Mouse (Mus musculus) hindbrain, embryonic 16.5 days (tissue): Measurements from ENCODE around the gene Bspry. TPM values are rescaled to one million over a fixed set of nuclear protein-coding genes. Genes with fewer than 3 reads are reported as not detected.

Experiments
- ATAC-seq: fragments of 200-750 bp; cut with Nextera tagmentation; 2 replicates; pipeline ENCODE4 v1.8.0; 2017; ENCODE audit warnings: moderate TSS enrichment, moderate library complexity
- H3K27ac ChIP-seq: fragments of 300-500 bp; sonication (generic); 2 replicates; pipeline ENCODE4 v1.5.1; 2014; ENCODE audit warnings: low read depth, mild to moderate bottlenecking, control low read depth, low read length, moderate library complexity
- H3K27me3 ChIP-seq: fragments of 300-500 bp; sonication (generic); replicated peaks from 2 replicates; pipeline ENCODE4 v1.6.1; 2014; ENCODE audit warnings: low read length; ENCODE audit not compliant: control insufficient read depth, insufficient read depth
- H3K36me3 ChIP-seq: fragments of 300-500 bp; sonication (generic); 2 replicates; pipeline ENCODE4 v1.6.1; 2014; ENCODE audit warnings: mild to moderate bottlenecking, low read length, moderate library complexity, mixed read lengths; ENCODE audit not compliant: control insufficient read depth, insufficient read depth
- H3K4me1 ChIP-seq: fragments of 300-500 bp; sonication (generic); 2 replicates; pipeline ENCODE4 v1.6.1; 2014; ENCODE audit warnings: low read depth, low read length; ENCODE audit not compliant: control insufficient read depth, insufficient read depth
- H3K4me2 ChIP-seq: fragments of 300-500 bp; sonication (generic); 2 replicates; pipeline ENCODE4 v1.6.1; 2014; ENCODE audit warnings: mild to moderate bottlenecking, low read length, control low read depth, moderate library complexity
- H3K4me3 ChIP-seq: fragments of 300-500 bp; sonication (generic); 2 replicates; pipeline ENCODE4 v1.5.1; 2014; ENCODE audit warnings: mild to moderate bottlenecking, low read length, control low read depth, moderate library complexity
- H3K9ac ChIP-seq: fragments of 300-500 bp; sonication (generic); 2 replicates; pipeline ENCODE4 v1.6.1; 2014; ENCODE audit warnings: low read depth, mild to moderate bottlenecking, control low read depth, low read length, moderate library complexity
- H3K9me3 ChIP-seq: fragments of 300-500 bp; sonication (generic); 2 replicates; pipeline ENCODE4 v1.6.1; 2014; ENCODE audit warnings: mild to moderate bottlenecking, low read length, moderate library complexity; ENCODE audit not compliant: control insufficient read depth
- WGBS: fragments of 180-500 bp; shearing (Covaris S2); extraction: QIAGEN DNeasy Blood & Tissue Kit; methylation state at CpG from one replicate; pipeline ENCODE4 v1.1.7; 2014; 5-methylcytosine and 5-hydroxymethylcytosine counted together
- polyA plus RNA-seq: library from polyadenylated mRNA; unstranded; fragments of >200 nt; fragmentation: Nextera tagmentation; extraction: Ambion mirVana; gene quantifications from 2 replicates; pipeline ENCODE4 v1.2.1, GENCODE M21; 2015

Gene Bspry
- polyA plus RNA-seq, 1 experiment from 2014 or later, result 0.63 TPM

DNA sequence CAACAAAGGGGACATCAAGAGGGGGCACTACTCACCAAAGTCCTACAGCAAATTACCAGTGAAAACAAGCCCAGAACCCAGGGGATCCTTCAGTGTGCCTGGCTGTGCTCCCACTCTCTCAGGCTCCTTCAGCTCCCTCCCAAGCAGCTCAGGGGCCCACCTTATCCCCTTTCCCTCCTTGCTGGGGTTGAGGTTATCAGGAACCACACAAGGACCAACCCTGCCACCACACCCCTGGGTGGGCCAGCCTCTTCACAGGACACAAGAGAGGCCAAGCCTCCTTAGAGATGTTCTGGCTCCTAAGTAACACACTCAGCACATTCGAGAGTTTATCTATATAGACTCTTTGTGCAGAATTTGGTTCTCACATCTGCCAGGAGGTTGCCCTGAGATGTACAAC is 36.7 kb downstream of the Bspry start:
- Histone ChIP-seq H3K27ac (no peak overlapping the region; the same call in 1 of the 2 replicates), H3K4me2 (no peak overlapping the region), H3K27me3 (no peaks in the 10 kb centered on the region), H3K36me3 (peaks cover 11% of the 10 kb centered on the region), H3K4me1 (peaks cover 12% of the 10 kb centered on the region), H3K9me3 (no peaks in the 10 kb centered on the region), H3K9ac (peak overlapping the region; percentile 8; the same call in 1 of the 2 replicates), H3K4me3 (no peak overlapping the region)
- ATAC-seq, result no peak
- 81% methylated on average over 1 of the region's 1 CpGs for WGBS

DNA sequence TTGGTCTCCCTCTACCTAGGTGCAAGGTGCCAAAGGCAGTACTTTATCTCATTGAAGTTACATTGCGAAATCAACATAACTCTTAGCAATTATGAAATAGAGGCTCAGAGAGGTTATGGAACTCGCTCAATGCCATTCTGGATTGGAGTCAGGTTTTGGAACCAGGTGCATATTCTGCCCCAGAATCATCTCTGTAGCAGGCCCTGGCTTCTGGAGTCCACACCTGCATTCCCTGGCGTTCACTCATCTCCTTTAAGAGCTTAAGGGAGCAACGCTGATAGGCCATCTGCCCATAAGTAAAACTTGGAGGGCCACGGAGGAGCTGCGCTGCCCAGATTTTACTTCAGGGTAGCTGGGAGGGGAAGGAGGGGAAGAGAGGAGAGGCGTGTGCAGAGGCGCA is 37.2 kb downstream of the Bspry start:
- 90% methylated on average over 8 of the region's 8 CpGs for WGBS
- peaks cover 12% of the 10 kb centered on the region for H3K4me1 ChIP-seq
- no peak overlapping the region for H3K4me3 ChIP-seq
- H3K36me3 ChIP-seq, result peaks cover 6% of the 10 kb centered on the region
- H3K9ac ChIP-seq, result no peak overlapping the region
- H3K27ac ChIP-seq, result no peak overlapping the region
- no peak overlapping the region for H3K4me2 ChIP-seq
- no peaks in the 10 kb centered on the region for H3K9me3 ChIP-seq
- H3K27me3 ChIP-seq, result no peaks in the 10 kb centered on the region
- ATAC-seq, result no peak

DNA sequence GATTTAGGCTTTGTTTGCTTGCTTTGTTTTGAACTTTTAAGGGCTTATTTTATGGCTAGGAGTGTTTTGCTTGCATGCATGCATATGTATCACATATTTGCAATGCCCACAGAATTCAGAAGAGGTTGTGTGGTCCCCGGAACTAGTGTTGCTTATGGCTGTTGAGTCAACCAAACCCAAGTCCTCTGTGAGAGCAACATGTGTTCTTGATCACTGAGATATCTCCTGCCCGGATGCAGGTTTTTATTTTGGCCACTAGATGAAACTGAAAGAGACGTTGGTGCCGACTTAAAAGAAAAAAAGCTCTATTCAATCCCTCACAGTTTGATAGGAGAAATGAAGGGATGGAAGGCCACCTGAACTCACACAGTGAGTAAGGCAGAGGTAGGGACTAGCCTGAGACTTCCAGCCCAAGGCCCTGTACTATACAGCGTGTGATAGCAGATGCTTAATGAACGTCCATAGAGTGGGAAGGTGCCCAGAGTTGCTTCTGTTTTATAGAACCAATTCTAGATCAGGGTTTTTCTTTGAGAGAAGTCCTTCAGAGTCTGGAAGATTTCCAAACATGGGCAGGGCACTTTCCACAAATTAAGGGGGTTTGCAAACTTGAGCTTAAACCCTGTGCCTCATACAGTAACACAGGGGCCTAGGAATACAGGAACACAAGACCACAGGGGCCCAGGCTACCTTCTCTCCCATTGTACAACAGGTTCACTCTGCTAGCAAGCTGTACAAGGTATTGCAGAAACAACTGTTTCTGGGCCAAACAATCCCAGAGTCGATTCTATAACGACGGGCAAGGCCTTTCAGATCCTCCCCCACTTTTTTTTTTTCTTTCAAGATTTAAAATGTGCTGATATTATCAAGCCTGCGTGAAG is 37.9 kb downstream of the Bspry start:
- no peak overlapping the region for H3K4me2 ChIP-seq
- H3K9me3 ChIP-seq, result no peaks in the 10 kb centered on the region
- no peaks in the 10 kb centered on the region; the same call in 1 of the 2 replicates for H3K36me3 ChIP-seq
- no peak overlapping the region for H3K4me3 ChIP-seq
- H3K27ac ChIP-seq, result no peak overlapping the region
- H3K4me1 ChIP-seq, result peaks cover 12% of the 10 kb centered on the region
- ATAC-seq, result no peak
- WGBS, result 83% methylated on average over 10 of the region's 10 CpGs
- no peak overlapping the region for H3K9ac ChIP-seq
- H3K27me3 ChIP-seq, result no peaks in the 10 kb centered on the region

DNA sequence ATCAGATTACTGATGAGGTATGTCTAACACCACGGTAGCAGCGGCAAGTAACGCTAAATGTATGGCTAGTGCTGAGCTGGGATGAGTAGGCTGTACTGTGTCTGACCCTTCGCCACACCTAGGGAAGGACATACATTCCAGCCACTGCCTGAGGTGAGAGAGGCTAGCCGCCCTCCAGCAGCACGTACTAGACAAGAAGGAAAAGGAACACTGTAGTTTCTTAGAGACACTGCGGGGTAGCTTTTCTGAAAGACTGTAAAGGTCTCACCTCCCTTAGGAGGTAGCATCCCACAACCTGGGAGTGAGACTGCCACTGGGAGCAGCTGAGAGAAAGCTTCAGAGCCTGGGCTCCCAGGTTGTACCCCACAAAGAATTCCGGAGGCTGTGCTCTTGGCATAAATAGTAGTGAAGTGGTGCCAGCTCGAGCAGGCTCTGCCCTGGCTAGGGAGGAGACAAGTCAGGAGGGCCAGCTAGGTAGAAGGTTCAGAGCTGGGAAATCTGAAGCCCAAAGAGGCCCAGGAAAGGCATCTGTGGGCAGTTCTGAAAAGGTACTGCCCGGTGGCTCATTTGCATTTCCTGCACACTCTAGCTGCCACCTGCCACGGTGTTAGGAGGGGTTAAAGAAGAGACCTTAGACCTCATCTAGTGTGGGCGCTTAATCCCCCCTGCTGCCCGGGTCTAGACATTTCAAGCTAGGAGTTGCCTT is 38.7 kb downstream of the Bspry start:
- 55% methylated on average over 13 of the region's 13 CpGs for WGBS
- no peaks in the 10 kb centered on the region for H3K27me3 ChIP-seq
- H3K36me3 ChIP-seq, result no peaks in the 10 kb centered on the region; the same call in 1 of the 2 replicates
- ATAC-seq, result no peak
- peak overlapping the region; percentile 86 for H3K9ac ChIP-seq
- H3K9me3 ChIP-seq, result no peaks in the 10 kb centered on the region
- H3K4me2 ChIP-seq, result peak overlapping the region; percentile 66
- H3K4me3 ChIP-seq, result peak overlapping the region; percentile 87
- H3K27ac ChIP-seq, result peak overlapping the region; percentile 77
- peaks cover 12% of the 10 kb centered on the region for H3K4me1 ChIP-seq

DNA sequence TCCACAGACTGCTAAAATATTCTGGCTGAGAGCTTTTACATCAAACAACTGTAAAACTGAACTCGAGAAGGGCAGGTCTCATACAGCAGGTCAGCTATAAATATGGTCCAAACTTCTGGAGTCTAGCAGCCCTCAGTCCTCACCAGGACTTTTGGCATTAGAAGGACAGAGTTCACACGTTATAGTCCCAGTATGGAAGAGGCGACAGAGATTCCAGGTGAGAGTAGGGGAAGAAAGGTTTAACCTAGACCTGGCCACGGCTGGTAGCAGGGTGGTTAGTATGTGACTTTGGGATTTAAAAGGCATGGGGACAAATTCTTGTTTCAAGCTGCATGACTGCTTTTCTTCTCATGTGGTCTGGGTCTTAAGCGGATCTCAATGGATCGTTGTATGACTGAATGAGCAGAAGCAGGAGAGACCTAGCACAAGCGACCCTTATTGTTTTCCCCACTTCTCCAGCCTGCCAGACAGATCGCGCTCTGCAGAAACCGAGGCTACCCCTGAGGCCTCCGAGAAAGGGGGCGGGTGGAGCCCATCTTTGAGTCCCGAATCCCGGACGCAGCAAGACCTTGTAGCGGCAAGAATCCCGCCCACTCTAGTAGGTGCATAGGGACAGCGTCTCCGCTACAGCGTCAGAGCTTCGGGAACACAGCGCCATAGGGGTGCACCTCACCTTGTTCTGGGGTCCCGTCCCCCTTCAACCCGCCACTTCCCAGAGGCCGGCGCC is 39.4 kb downstream of the Bspry start:
- Histone ChIP-seq H3K4me3 (peak overlapping the region; percentile 87), H3K27ac (peak overlapping the region; percentile 77), H3K4me1 (peaks cover 19% of the 10 kb centered on the region), H3K4me2 (peak overlapping the region; percentile 66), H3K9me3 (no peaks in the 10 kb centered on the region), H3K27me3 (no peaks in the 10 kb centered on the region), H3K9ac (peak overlapping the region; percentile 86), H3K36me3 (no peaks in the 10 kb centered on the region)
- peak; percentile 78 for ATAC-seq
- 2% methylated on average over 26 of the region's 26 CpGs for WGBS

DNA sequence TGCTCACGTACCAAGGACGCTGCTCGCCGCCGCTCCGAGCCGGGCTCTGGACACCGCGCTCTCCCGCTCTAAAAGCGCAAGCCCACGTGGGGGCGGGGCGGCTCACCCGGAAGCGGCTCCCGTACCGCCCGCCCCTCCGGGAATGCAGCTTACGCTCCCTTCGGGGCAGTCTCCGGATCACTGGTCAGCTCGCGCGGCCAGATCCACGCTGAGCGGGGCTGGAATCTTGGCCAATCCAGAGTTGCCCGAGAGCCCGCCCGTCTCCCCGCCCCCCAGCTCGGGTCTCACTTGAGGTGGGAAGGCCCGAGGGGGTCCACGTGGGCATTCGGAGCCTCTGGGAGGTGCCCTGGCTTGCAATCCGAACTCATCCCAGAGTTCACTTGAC is 40.0 kb downstream of the Bspry start, which contains the start of gene Alad:
TSS of gene Alad (minus strand) at position 70 of the 385 bp plus-strand sequence.
- Histone ChIP-seq H3K9me3 (no peaks in the 10 kb centered on the region), H3K4me3 (peak within 1 kb of the TSS; percentile 87), H3K27ac (peak within 1 kb of the TSS; percentile 77), H3K27me3 (no peaks in the 10 kb centered on the region), H3K36me3 (no peaks in the 10 kb centered on the region), H3K4me1 (peaks cover 21% of the 10 kb centered on the region), H3K9ac (peak within 1 kb of the TSS; percentile 86), H3K4me2 (peak within 1 kb of the TSS; percentile 66)
- WGBS, result 0% methylated on average over 34 of the region's 37 CpGs
- peak; percentile 92 for ATAC-seq

DNA sequence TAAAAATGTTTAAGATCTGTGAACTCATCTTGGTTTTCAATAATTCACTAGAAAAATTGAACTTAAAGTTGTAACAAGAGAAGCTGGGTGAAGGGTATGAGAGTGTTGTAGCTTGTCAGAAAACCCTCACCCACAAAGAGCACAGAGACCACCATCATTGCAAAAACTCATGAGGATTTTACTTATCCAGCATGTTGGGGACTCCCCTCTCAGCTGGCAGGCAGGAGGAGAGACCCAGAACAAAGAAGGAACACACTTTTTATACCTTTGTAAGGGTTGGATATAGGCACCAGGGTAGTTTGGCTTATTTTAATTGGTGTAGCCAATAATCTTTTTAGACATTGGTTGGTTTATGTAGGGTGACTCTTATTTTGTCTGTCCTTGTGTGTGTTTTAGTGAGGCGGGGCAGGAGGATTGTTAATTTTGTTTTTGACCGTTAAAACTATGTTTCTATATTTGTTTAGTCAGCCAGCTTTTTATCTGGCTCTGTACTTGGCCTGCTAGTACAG is 41.1 kb downstream of the Bspry start:
- no peak overlapping the region for H3K4me2 ChIP-seq

DNA sequence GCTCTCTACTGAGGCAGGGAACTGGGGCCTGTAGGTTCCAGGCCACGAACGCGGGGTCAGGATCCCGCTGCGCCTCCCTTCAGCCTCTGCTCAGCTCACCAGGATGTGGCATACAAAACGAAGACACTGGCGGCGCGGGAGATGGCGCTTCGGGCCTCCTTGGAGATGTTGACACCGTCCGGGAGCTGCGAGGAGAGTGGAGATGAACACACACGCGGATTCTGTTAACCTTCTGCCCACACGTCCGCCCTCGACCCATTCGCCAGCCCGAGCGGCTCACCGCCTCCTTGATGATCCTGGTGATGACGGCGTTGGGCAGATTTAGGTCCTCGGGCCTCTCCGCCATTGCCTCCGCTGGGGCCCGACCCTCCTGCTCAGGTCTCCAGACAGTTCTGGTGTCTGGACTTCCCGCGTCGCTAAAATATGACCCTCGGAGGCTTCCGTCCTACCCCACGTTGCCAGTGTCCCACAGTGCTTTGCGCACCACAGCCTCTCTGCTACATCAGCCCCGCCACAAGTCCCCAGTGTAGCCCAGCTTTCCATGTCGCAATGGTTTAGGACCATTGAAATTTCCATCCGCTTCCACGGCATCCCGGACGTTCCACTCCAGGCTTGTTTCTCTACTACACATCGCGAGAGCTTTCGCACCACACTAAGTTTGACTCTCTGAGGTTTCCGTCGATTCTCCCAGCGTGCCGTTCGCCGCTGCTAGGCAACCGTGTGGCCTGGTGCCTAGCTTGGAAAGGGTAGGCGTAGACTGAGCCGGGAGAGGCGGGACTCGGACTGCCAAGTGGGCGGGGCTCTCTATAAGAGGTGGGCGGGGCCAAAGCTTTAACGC is 45.0 kb downstream of the Bspry start, which contains the start of the genes Pole3 and 4933430I17Rik:
TSS of gene Pole3 (minus strand) at position 418 of the 838 bp plus-strand sequence.
TSS of gene 4933430I17Rik (plus strand) at position 719 of the 838 bp plus-strand sequence.
- Histone ChIP-seq H3K4me2 (peak within 1 kb of the TSS; percentile 93), H3K9ac (peak within 1 kb of the TSS; percentile 85), H3K4me1 (peaks cover 12% of the 10 kb centered on the region), H3K36me3 (no peaks in the 10 kb centered on the region), H3K4me3 (peak within 1 kb of the TSS; percentile 85), H3K27me3 (no peaks in the 10 kb centered on the region), H3K9me3 (no peaks in the 10 kb centered on the region), H3K27ac (peak within 1 kb of the TSS; percentile 98)
- peak; percentile 98 for ATAC-seq
- WGBS, result under 1% methylated on average over 59 of the region's 59 CpGs

More for the DNA sequence above, 41.1 kb downstream of the Bspry start:
- Histone ChIP-seq H3K27me3 (no peaks in the 10 kb centered on the region), H3K9ac (no peak overlapping the region), H3K4me1 (peaks cover 21% of the 10 kb centered on the region), H3K9me3 (no peaks in the 10 kb centered on the region), H3K27ac (no peak overlapping the region), H3K4me3 (no peak overlapping the region), H3K36me3 (no peaks in the 10 kb centered on the region)
- ATAC-seq, result no peak
- WGBS, result 92% methylated on average over 2 of the region's 2 CpGs
